17 mouse cellular contexts compared by ENCODE assay signal in genomic region chr12:47263408-47263807, GRCm38 (mm10).
DNase-seq lines count a peak whose midpoint lies in the region; ATAC-seq and TF ChIP-seq lines count a peak whose summit lies in the region.
"Had no signal": no experiment of that assay in that cellular context is flagged by ENCODE, and none has a peak within 500 bp of the region (broad histone marks: within the 10 kb centered on the region; RNA-seq: fewer than 3 reads in every experiment).

No protein-coding gene starts in this region.

- H3K4me3 ChIP-seq in embryonic facial prominence, embryonic 14.5 days (ENCODE audit: low read depth, low read length), result no peak overlapping the region
- no peak overlapping the region for H3K4me3 ChIP-seq in lung, adult 2 months (replicated peaks; ENCODE audit: extremely low read depth, low read depth, low read length)
- H3K4me3 ChIP-seq: heart, embryonic 13.5 days; intestine, embryonic 15.5 days; kidney, embryonic 15.5 days had no signal

- H3K4me2 ChIP-seq in embryonic facial prominence, embryonic 14.5 days (ENCODE audit: low read depth, low read length), result no peak overlapping the region
- H3K4me2 ChIP-seq: heart, embryonic 13.5 days; intestine, embryonic 15.5 days; kidney, embryonic 15.5 days had no signal

- intact Hi-C loops in left cerebral cortex, postnatal 4 days (cut with DNase I), result no loop called here

- no peaks in the 10 kb centered on the region for H3K27me3 ChIP-seq in embryonic facial prominence, embryonic 14.5 days (replicated peaks; ENCODE audit: control insufficient read depth, insufficient read depth, low read length)
- H3K27me3 ChIP-seq: heart, embryonic 13.5 days; intestine, embryonic 15.5 days; kidney, embryonic 15.5 days had no signal

- WGBS in embryonic facial prominence, embryonic 14.5 days, result 32% methylated on average over 1 of the region's 1 CpGs
- WGBS in lung, adult 2 months, result 27% methylated on average over 1 of the region's 1 CpGs

- no peaks in the 10 kb centered on the region for H3K9me3 ChIP-seq in embryonic facial prominence, embryonic 14.5 days (ENCODE audit: control insufficient read depth, low read length)
- H3K9me3 ChIP-seq: heart, embryonic 13.5 days; intestine, embryonic 15.5 days; kidney, embryonic 15.5 days had no signal

- H3K9ac ChIP-seq in embryonic facial prominence, embryonic 14.5 days (ENCODE audit: low read depth, low read length), result no peak overlapping the region
- H3K9ac ChIP-seq: heart, embryonic 13.5 days; intestine, embryonic 15.5 days; kidney, embryonic 15.5 days had no signal

- no peak overlapping the region for H3K27ac ChIP-seq in embryonic facial prominence, embryonic 14.5 days (replicated peaks; ENCODE audit: low read depth, low read length)
- H3K27ac ChIP-seq: heart, embryonic 13.5 days; intestine, embryonic 15.5 days; kidney, embryonic 15.5 days had no signal

- TF ChIP-seq POLR2A in lung, adult 2 months (IDR thresholded peaks at IDR 0.05; ENCODE audit: borderline replicate concordance, extremely low read depth, low read depth, low read length), result no peak

- no peak for TF ChIP-seq CTCF in lung, adult 2 months (IDR thresholded peaks at IDR 0.05; ENCODE audit: insufficient read depth, low read length)

- no peaks in the 10 kb centered on the region for H3K36me3 ChIP-seq in embryonic facial prominence, embryonic 14.5 days (ENCODE audit: control insufficient read depth, insufficient read depth, low read length)
- H3K36me3 ChIP-seq: heart, embryonic 13.5 days; intestine, embryonic 15.5 days; kidney, embryonic 15.5 days had no signal

- peak; percentile 79 for ATAC-seq in embryonic facial prominence, embryonic 14.5 days (ENCODE audit: low read depth)
- ATAC-seq: intestine, embryonic 15.5 days had no signal

- H3K4me1 ChIP-seq in embryonic facial prominence, embryonic 14.5 days (ENCODE audit: control insufficient read depth, insufficient read depth, low read length), result no peaks in the 10 kb centered on the region
- H3K4me1 ChIP-seq in lung, adult 2 months (ENCODE audit: control insufficient read depth, insufficient read depth, low read length), result no peaks in the 10 kb centered on the region
- H3K4me1 ChIP-seq: heart, embryonic 13.5 days; intestine, embryonic 15.5 days; kidney, embryonic 15.5 days had no signal

- DNase-seq in cerebellum, postnatal 10 days, result peak; percentile 4 to 9
- DNase-seq in cerebellum, adult 18-20 months, result no peak
- peak; percentile 2 for DNase-seq in left cerebral cortex, postnatal 4 days
- DNase-seq in left cerebral cortex, adult 9 months (ENCODE audit: low spot score in 2 of 2), result no peak
- DNase-seq in embryonic facial prominence, embryonic 14.5 days (ENCODE audit: low spot score), result peak; percentile 42
- peak; percentile 66 for DNase-seq in retina, postnatal 1 day
- no peak for DNase-seq in lung, adult 2 months
- DNase-seq in kidney, adult 9 months, result no peak
- DNase-seq: gastrocnemius, postnatal 25 days; heart, postnatal 36 days; lung, adult 18-20 months; lung, postnatal 4 days; midbrain, embryonic 14.5 days; right cerebral cortex, postnatal 25 days had no signal

Comparison
In these comparisons a context has a peak if more than half of its experiments do, and no peak if none do; other contexts are left out.
1. DNase-seq: peak in cerebellum, postnatal 10 days (2 of 2), left cerebral cortex, postnatal 4 days (single experiment), embryonic facial prominence, embryonic 14.5 days (single experiment) and retina, postnatal 1 day (single experiment); none in cerebellum, adult 18-20 months (0 of 2), left cerebral cortex, adult 9 months (0 of 2), lung, adult 2 months (single experiment) and kidney, adult 9 months (single experiment).